Mouse (Mus musculus) olfactory bulb, adult 2 months (tissue): ENCODE data around the gene Pacrg.

Source experiments
- CTCF ChIP-seq: fragments of 200-500 bp; IDR thresholded peaks from 2 replicates; pipeline ENCODE4 v1.5.1; 2012; ENCODE audit warnings: low read depth, mild to moderate bottlenecking, low read length, moderate library complexity; ENCODE audit not compliant: insufficient read depth
- POLR2A ChIP-seq: fragments of 200-500 bp; IDR thresholded peaks from 2 replicates; pipeline ENCODE4 v1.6.1; 2012; ENCODE audit warnings: mild to moderate bottlenecking, low read depth, low read length, moderate library complexity; ENCODE audit not compliant: insufficient read depth

DNA sequence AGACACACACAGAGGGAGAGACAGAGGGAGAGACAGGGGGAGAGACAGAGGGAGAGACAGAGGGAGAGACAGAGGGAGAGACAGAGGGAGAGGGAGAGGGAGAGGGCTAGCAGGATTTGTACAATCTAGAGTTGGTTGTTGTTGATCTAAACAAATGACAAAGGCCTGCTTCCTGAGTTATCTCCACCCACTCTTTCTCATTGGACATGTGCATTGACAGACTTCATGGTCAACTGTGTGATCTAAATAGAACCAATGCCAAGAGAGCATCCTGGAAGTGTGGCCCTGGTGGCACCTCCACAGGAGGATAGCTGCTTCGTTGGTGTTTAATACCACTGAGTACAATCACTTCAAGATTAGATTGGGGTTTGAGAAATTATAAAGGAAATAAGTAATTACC is 359.0 kb downstream of the Pacrg start:
- TF ChIP-seq POLR2A (no peak), CTCF (no peak)
